Mouse (Mus musculus) right cerebral cortex, postnatal 4 days (tissue): ENCODE results near the gene Prune1.

ENCODE experiments used
- DNase-seq: peaks from one replicate; pipeline ENCODE4 v3.0.0-alpha.2; 2022

Gene Prune1

GRCm38 (mm10) chr3:95281216-95282126, at the start of gene Prune1, which contains the start of gene Mindy1:
Gene Prune1 (minus strand): TSS chr3:95282076.
Gene Mindy1 (plus strand): TSS chr3:95281345.
- DNase-seq = peak; percentile 99

- no peak for DNase-seq
These were observed 49.7 kb upstream of the Prune1 start for GRCm38 (mm10) chr3:95331528-95331927.

- DNase-seq = no peak
These were observed 47.0 kb upstream of the Prune1 start for GRCm38 (mm10) chr3:95328803-95329404.

- no peak for DNase-seq
These were observed 42.7 kb upstream of the Prune1 start for GRCm38 (mm10) chr3:95324454-95325144.

GRCm38 (mm10) chr3:95323429-95323828, 41.6 kb upstream of the Prune1 start:
- no peak for DNase-seq

GRCm38 (mm10) chr3:95319701-95320625, 38.1 kb upstream of the Prune1 start:
- no peak for DNase-seq

DNA sequence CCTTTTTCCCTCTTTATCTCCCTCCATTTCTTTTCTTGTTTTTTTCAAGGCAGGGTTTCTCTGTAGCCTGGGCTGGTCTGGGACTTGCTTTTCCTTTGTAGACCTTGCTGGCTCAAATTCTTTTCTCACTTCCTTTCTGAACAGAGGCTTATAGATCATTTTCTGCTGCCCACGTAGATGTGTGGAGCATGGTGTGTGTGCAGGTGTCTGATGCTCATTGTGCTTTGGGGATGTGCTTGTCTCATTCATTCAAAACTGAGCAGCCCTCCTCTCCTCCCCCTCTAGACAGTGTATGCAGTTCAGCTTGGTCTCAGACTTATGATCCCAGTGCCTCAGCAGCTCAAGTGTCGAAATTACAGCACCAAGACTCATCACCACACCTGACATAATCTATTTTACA, 37.2 kb upstream of the Prune1 start:
- no peak for DNase-seq

DNA sequence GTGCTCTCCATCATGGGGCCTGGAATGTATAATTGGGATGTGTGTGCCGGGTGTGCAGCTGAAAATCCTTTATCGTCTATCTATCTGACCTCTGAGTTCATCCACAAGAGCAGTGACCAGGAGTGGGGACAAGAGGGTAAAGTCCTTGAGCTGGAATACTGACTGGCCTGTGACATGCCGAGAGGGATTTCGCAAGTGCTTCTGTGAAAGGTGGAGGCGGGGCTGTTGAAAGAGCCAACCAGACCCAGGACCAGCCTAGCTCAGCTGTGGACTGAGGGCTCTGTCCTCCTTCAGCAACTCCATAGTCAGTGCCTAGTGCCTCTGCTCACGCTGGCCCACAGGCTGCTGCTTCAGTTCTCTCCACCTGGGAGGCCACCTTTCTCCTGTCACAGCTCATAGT, 36.7 kb upstream of the Prune1 start:
- DNase-seq = no peak

DNA sequence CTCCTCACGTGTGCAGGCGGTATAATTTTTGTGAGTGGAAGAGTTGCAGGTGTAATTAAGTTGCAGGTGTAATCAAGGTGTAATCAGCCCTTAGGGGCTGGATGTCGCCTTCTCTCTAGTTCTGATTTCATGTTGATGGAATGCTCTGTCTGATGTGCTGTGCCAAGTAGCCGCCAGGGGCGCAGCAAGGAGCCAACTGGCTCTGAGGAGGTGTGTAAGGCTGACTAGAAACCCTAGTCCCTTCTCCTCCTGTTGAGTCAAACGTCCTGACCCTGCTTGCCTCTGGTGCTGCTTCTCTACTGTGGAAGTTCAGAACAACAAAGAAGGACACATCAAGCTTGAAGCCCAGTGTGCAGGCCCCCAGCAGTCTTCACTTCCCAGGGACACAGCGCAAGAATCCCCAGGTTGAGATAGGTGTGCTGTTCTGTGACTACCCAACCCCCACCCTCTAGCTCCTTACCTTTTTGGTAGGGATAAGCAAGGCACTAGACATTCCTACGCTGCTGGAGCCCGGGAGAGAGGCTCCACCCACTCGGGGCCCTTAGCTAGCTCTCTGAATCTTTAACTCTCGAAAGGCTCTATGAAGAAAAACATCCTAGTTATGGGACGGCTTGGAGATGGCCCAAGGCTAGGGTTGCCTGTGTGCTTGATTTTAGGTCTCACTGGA, 35.7 kb upstream of the Prune1 start:
- DNase-seq = peak; percentile 62

GRCm38 (mm10) chr3:95315844-95316550, 34.1 kb upstream of the Prune1 start:
- DNase-seq = no peak

DNA sequence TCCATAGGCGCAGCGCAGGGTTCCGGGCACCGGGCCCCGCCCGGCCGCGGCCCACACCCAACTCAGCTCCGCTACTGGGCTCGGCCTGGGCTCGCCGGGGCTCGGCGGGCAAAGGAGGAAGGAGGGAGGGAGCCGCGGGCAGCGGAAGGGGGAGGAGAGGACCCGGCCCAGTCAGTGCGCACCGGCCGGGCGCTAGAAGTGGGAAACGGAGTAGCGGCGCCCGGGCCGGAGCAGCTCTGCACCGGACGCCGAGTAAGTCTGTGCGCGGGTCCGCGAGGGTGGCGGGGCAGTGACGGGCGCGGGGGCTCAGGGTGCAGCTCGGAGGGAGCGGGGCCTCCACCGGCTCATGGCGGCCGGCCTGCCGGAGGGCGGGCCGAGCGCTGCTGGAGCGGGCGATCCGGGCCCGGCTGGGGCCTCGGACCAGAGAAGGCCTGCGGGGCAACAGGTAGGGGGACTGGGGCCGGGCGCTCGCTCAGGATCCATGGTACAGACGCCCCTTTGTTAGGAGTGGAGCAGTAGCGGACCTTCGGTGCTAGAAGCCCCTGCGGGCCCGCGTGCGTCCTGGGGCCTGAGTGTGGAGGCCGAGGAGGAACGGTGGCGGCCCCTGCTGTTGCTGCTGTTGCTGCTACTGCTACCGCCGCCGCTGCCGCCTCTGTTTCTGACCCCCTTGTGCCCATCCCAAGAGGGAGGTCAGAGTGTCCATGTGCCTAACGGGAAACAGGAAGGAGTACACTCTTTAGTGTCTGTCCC, 33.4 kb upstream of the Prune1 start:
- DNase-seq = peak; percentile 76

DNA sequence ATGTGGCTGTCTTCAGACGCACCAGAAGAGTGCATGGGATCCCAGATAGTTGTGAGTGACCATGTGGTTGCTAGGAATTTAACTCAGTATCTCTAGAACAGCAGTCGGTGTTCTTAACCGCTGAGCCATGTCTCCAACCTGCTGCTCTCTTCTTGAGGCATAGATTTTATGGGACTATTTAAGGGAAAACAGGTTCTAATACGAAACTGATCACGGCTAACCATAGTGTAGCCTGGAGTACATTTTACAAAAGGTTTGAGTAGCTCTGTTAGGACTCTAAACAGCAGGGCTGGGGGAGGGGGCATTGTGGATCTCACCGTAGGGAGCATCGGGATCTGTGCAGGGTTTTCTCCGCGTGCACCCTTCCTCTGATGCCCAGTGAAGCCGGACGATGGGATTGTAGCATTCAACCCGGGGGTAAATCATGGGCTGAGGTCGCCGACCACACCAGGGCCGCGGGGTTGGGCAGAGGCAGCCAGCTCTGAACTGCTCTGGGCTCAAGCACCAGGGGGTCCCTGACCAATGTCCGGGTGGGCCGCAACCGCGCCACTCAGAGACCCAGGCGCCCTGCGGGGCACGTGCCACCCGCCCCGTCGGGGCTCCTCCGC, 32.7 kb upstream of the Prune1 start, which contains the start of gene Cers2:
Gene Cers2, plus strand, starts transcription at position 306 of the 608 bp plus-strand sequence.
- no peak for DNase-seq

DNA sequence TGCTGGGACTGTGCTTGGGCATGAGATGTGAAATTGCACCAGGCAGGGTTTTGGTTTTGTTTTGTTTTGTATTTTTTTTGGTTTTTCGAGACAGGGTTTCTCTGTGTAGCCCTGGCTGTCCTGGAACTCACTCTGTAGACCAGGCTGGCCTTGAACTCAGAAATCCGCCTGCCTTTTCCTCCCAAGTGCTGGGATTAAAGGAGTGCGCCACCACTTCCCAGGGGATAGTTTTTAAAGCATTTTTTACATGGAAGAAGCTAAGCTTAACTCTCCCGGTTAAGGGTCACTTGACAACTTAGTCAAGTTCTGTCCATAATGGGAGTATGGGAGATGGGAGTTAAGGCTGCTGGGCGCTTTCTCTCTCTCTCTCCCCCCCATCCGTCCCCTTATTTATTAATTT, 32.2 kb upstream of the Prune1 start:
- no peak for DNase-seq

- DNase-seq = no peak
These were observed 31.6 kb upstream of the Prune1 start for GRCm38 (mm10) chr3:95313476-95313875.

GRCm38 (mm10) chr3:95312623-95313022, 30.7 kb upstream of the Prune1 start:
- no peak for DNase-seq

- peak; percentile 40 for DNase-seq
These were observed 29.3 kb upstream of the Prune1 start for GRCm38 (mm10) chr3:95310968-95311882.

DNA sequence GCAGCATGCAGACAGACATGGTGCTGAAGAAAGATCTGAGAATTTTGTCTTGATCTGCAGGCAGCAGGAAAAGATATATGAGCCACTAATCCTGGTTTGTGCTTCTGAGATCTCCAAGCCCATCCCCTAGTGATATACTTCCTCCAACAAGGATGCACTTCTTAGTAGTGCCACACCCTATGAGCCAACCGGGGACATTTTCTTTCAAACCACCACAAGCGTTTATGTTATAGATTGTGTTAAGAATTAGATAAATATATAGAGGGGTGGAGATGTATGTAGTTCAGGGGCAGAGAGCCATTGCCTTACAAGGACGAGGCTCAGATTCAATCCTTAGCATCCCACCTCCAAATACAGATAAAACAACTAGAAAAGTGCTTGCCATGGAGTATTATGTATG, 28.6 kb upstream of the Prune1 start:
- DNase-seq = no peak

GRCm38 (mm10) chr3:95307100-95307499, 25.2 kb upstream of the Prune1 start, which contains the start of gene Anxa9:
Gene Anxa9 (minus strand): TSS chr3:95307176.
- DNase-seq = no peak

DNA sequence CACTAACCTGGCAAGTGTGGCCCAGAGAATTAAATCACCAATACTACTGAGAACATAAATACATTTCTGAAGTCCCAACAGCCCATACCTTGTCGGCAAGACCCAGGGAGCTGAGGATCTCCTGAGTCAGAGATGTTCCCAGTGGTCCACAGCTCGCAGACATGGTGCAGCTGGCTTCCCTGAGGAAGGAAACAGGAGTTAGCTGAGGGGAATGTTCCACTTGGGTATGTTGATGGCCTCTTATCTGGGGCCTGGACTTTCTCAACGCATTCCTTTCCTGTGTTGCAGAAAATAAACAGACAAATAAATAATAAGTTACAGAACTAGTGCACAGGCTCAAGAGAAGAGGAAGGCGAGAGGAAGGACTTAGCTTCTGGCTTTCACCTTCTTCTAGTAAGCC, 24.4 kb upstream of the Prune1 start:
- no peak for DNase-seq
